Mouse (Mus musculus) lung, postnatal 0 days (tissue): Measurements from ENCODE around the gene Magix. TPM values are rescaled to one million over a fixed set of nuclear protein-coding genes. Genes with fewer than 3 reads are reported as not detected.
"Not testable (repeated sequence)": the region's sequence is repeated elsewhere in the genome, so short reads cannot be mapped to it uniquely, and the experiment has no call there.

ENCODE experiments used
- ATAC-seq: fragments of 200-750 bp; cut with Nextera tagmentation; 2 replicates; pipeline ENCODE4 v1.8.0; 2017; ENCODE audit warnings: moderate library complexity
- DNase-seq: peaks from one replicate; pipeline ENCODE4 v3.0.0-alpha.2; 2016; ENCODE audit warnings: low spot score
- H3K27ac ChIP-seq: fragments of 300-500 bp; sonication (generic); 2 replicates; pipeline ENCODE4 v1.5.1; 2014; ENCODE audit warnings: antibody characterized with exemption, mild to moderate bottlenecking, low read length, mixed read lengths
- H3K27me3 ChIP-seq: fragments of 300-500 bp; sonication (generic); replicated peaks from 2 replicates; pipeline ENCODE4 v1.6.1; 2014; ENCODE audit warnings: low read length, mixed read lengths; ENCODE audit not compliant: insufficient read depth
- H3K36me3 ChIP-seq: fragments of 300-500 bp; sonication (generic); 2 replicates; pipeline ENCODE4 v1.6.1; 2014; ENCODE audit warnings: low read length, mixed read lengths; ENCODE audit not compliant: insufficient read depth
- H3K4me1 ChIP-seq: fragments of 300-500 bp; sonication (generic); 2 replicates; pipeline ENCODE4 v1.6.1; 2014; ENCODE audit warnings: antibody characterized with exemption, low read depth, low read length, mixed read lengths; ENCODE audit not compliant: insufficient read depth
- H3K4me2 ChIP-seq: fragments of 300-500 bp; sonication (generic); replicated peaks from 2 replicates; pipeline ENCODE4 v1.6.1; 2014; ENCODE audit warnings: low read depth, mild to moderate bottlenecking, low read length, moderate library complexity, mixed read lengths
- H3K4me3 ChIP-seq: fragments of 300-500 bp; sonication (generic); 2 replicates; pipeline ENCODE4 v1.5.1; 2014; ENCODE audit warnings: low read depth, low read length
- H3K9ac ChIP-seq: fragments of 300-500 bp; sonication (generic); replicated peaks from 2 replicates; pipeline ENCODE4 v1.6.1; 2014; ENCODE audit warnings: low read depth, mild to moderate bottlenecking
- H3K9me3 ChIP-seq: fragments of 300-500 bp; sonication (generic); 2 replicates; pipeline ENCODE4 v1.6.1; 2016; ENCODE audit warnings: low read length, mixed read lengths
- CTCF ChIP-seq: IDR thresholded peaks from 2 replicates; pipeline ENCODE4 v1.5.1; 2016; ENCODE audit warnings: antibody characterized with exemption, mild to moderate bottlenecking
- EP300 ChIP-seq: IDR thresholded peaks from 2 replicates; pipeline ENCODE4 v1.6.1; 2016; ENCODE audit warnings: antibody characterized with exemption, mild to moderate bottlenecking, control low read depth
- WGBS: fragments of 180-500 bp; shearing (Covaris S2); extraction: QIAGEN DNeasy Blood & Tissue Kit; methylation state at CpG from one replicate; pipeline ENCODE4 v1.1.7; 2014; 5-methylcytosine and 5-hydroxymethylcytosine counted together
- polyA plus RNA-seq: library from polyadenylated mRNA; unstranded; fragments of >200 nt; fragmentation: Nextera tagmentation; extraction: Ambion mirVana; gene quantifications from 2 replicates; pipeline ENCODE4 v1.2.1, GENCODE M21; 2015

The Magix gene
- polyA plus RNA-seq, 1 experiment from 2014 or later, result 3.5 TPM

GRCm38 (mm10) chrX:7722691-7723090 lies 41.6 kb upstream of the Magix start:
- H3K4me2 ChIP-seq, result peak overlapping the region; percentile 56
- ATAC-seq (peak; percentile 29), DNase-seq (peak; percentile 73)
- peak overlapping the region; percentile 54 for H3K9ac ChIP-seq
- no peaks in the 10 kb centered on the region for H3K27me3 ChIP-seq
- H3K9me3 ChIP-seq, result no peaks in the 10 kb centered on the region
- H3K27ac ChIP-seq, result peak overlapping the region; percentile 97
- peak; percentile 79 for TF ChIP-seq EP300
- no peak for TF ChIP-seq CTCF
- peak overlapping the region; percentile 55 for H3K4me3 ChIP-seq
- H3K4me1 ChIP-seq, result no peaks in the 10 kb centered on the region
- WGBS, result 11% methylated on average over 4 of the region's 4 CpGs
- H3K36me3 ChIP-seq, result no peaks in the 10 kb centered on the region

- TF ChIP-seq EP300 (no peak), CTCF (no peak)
- ATAC-seq (no peak), DNase-seq (no peak)
- peak overlapping the region; percentile 55 for H3K4me3 ChIP-seq
- 16% methylated on average over 11 of the region's 11 CpGs for WGBS
- no peaks in the 10 kb centered on the region for H3K27me3 ChIP-seq
- H3K9ac ChIP-seq, result peak overlapping the region; percentile 54
- H3K27ac ChIP-seq, result peak overlapping the region; percentile 97
- no peaks in the 10 kb centered on the region for H3K9me3 ChIP-seq
- peak overlapping the region; percentile 56 for H3K4me2 ChIP-seq
- H3K36me3 ChIP-seq, result no peaks in the 10 kb centered on the region
- H3K4me1 ChIP-seq, result no peaks in the 10 kb centered on the region
Measured at GRCm38 (mm10) chrX:7722282-7722611, 41.2 kb upstream of the Magix start.

- H3K4me1 ChIP-seq, result no peaks in the 10 kb centered on the region
- peak within 1 kb of the TSS; percentile 54 for H3K9ac ChIP-seq
- peak within 1 kb of the TSS; percentile 97 for H3K27ac ChIP-seq
- peak within 1 kb of the TSS; percentile 55 for H3K4me3 ChIP-seq
- DNase-seq (peak; percentile 91), ATAC-seq (peak; percentile 92)
- 20% methylated on average over 22 of the region's 22 CpGs for WGBS
- no peaks in the 10 kb centered on the region for H3K9me3 ChIP-seq
- H3K36me3 ChIP-seq, result no peaks in the 10 kb centered on the region
- H3K4me2 ChIP-seq, result peak within 1 kb of the TSS; percentile 56
- TF ChIP-seq EP300 (peak; percentile 95), CTCF (no peak)
- no peaks in the 10 kb centered on the region for H3K27me3 ChIP-seq
Measured at GRCm38 (mm10) chrX:7721514-7722281, 40.6 kb upstream of the Magix start, which contains the start of gene Gm45208. TSS of gene Gm45208 (plus strand) at chrX:7722245.

- H3K4me1 ChIP-seq, H3K27ac ChIP-seq, H3K4me3 ChIP-seq, H3K4me2 ChIP-seq, H3K9ac ChIP-seq, H3K36me3 ChIP-seq, DNase-seq, H3K27me3 ChIP-seq, H3K9me3 ChIP-seq, ATAC-seq: not testable (repeated sequence)
- 29% methylated on average over 1 of the region's 1 CpGs for WGBS
- peak; percentile 17; the same call in 1 of the 2 replicates for TF ChIP-seq CTCF
Measured at GRCm38 (mm10) chrX:7716058-7716457, 35.0 kb upstream of the Magix start.

- H3K4me2 ChIP-seq, result peak within 1 kb of the TSS; percentile 37
- H3K27ac ChIP-seq, H3K4me1 ChIP-seq, H3K9ac ChIP-seq, H3K9me3 ChIP-seq, H3K27me3 ChIP-seq, H3K36me3 ChIP-seq: not testable (repeated sequence)
- H3K4me3 ChIP-seq, result peak within 1 kb of the TSS; percentile 21; the same call in 1 of the 2 replicates
- peak; percentile 98 for ATAC-seq
- 19% methylated on average over 17 of the region's 60 CpGs for WGBS
- DNase-seq, result peak; percentile 97
Measured at GRCm38 (mm10) chrX:7714135-7714899, 33.3 kb upstream of the Magix start, which contains the start of gene Wdr45. TSS of gene Wdr45 (plus strand) at chrX:7714333.

GRCm38 (mm10) chrX:7713764-7714134 lies 32.7 kb upstream of the Magix start:
- not testable (repeated sequence) for DNase-seq, H3K9ac ChIP-seq, H3K4me1 ChIP-seq, H3K36me3 ChIP-seq, H3K27me3 ChIP-seq, H3K9me3 ChIP-seq, H3K27ac ChIP-seq
- Histone ChIP-seq H3K4me3 (peak overlapping the region; percentile 21; the same call in 1 of the 2 replicates), H3K4me2 (peak overlapping the region; percentile 37)
- 26% methylated on average over 4 of the region's 12 CpGs for WGBS
- peak; percentile 12; the same call in 1 of the 2 replicates for ATAC-seq
